Mouse (Mus musculus) hindbrain, postnatal 0 days (tissue): ENCODE data around the gene Emilin3. TPM values are rescaled to one million over a fixed set of nuclear protein-coding genes. Genes with fewer than 3 reads are reported as not detected.
A peak's percentile ranks its signal among the peaks of the same experiment; 100 is the strongest.
"Not testable (repeated sequence)": the region's sequence is repeated elsewhere in the genome, so short reads cannot be mapped to it uniquely, and the experiment has no call there.

Experiments
- ATAC-seq: fragments of 200-750 bp; cut with Nextera tagmentation; 2 replicates; pipeline ENCODE4 v1.8.0; 2017; ENCODE audit warnings: mild to moderate bottlenecking, moderate TSS enrichment, moderate library complexity
- DNase-seq: peaks from one replicate; pipeline ENCODE4 v3.0.0-alpha.2; 2015; ENCODE audit warnings: low spot score
- H3K27ac ChIP-seq: fragments of 300-500 bp; sonication (generic); 2 replicates; pipeline ENCODE4 v1.5.1; 2014; ENCODE audit warnings: mild to moderate bottlenecking
- H3K27me3 ChIP-seq: fragments of 300-500 bp; sonication (generic); 2 replicates; pipeline ENCODE4 v1.6.1; 2014; ENCODE audit warnings: low read length, mixed read lengths; ENCODE audit not compliant: insufficient read depth
- H3K36me3 ChIP-seq: fragments of 300-500 bp; sonication (generic); 2 replicates; pipeline ENCODE4 v1.6.1; 2014; ENCODE audit warnings: low read length, mixed read lengths; ENCODE audit not compliant: insufficient read depth
- H3K4me1 ChIP-seq: fragments of 300-500 bp; sonication (generic); 2 replicates; pipeline ENCODE4 v1.6.1; 2014; ENCODE audit warnings: antibody characterized with exemption, low read length, mixed read lengths; ENCODE audit not compliant: insufficient read depth
- H3K4me2 ChIP-seq: fragments of 300-500 bp; sonication (generic); 2 replicates; pipeline ENCODE4 v1.6.1; 2014; ENCODE audit warnings: low read depth, mild to moderate bottlenecking, low read length, moderate library complexity, mixed read lengths
- H3K4me3 ChIP-seq: fragments of 300-500 bp; sonication (generic); 2 replicates; pipeline ENCODE4 v1.5.1; 2014; ENCODE audit warnings: low read length
- H3K9ac ChIP-seq: fragments of 300-500 bp; sonication (generic); replicated peaks from 2 replicates; pipeline ENCODE4 v1.6.1; 2014; ENCODE audit warnings: mild to moderate bottlenecking, low read length, moderate library complexity, mixed read lengths
- H3K9me3 ChIP-seq: fragments of 300-500 bp; sonication (generic); 2 replicates; pipeline ENCODE4 v1.6.1; 2016; ENCODE audit warnings: low read length, mixed read lengths
- CTCF ChIP-seq: IDR thresholded peaks from 2 replicates; pipeline ENCODE4 v1.5.1; 2016; ENCODE audit warnings: antibody characterized with exemption, control low read depth, low read depth
- WGBS: fragments of 180-500 bp; shearing (Covaris S2); extraction: QIAGEN DNeasy Blood & Tissue Kit; methylation state at CpG from one replicate; pipeline ENCODE4 v1.1.7; 2014; 5-methylcytosine and 5-hydroxymethylcytosine counted together
- polyA plus RNA-seq: library from polyadenylated mRNA; unstranded; fragments of >200 nt; fragmentation: Nextera tagmentation; extraction: Ambion mirVana; gene quantifications from 2 replicates; pipeline ENCODE4 v1.2.1, GENCODE M21; 2015
- total RNA-seq: library from RNA; depleted of rRNA; stranded (reverse); fragments of >200 nt; gene quantifications from 2 replicates; pipeline ENCODE4 v1.2.3, GENCODE M21; 2014; rRNA removed

Gene Emilin3
- total RNA-seq (2.0 and 3.1 TPM in 2 replicates), polyA plus RNA-seq (0.39 and 0.54 TPM in 2 replicates)

GRCm38 (mm10) chr2:160912231-160912671 is at the start of gene Emilin3:
Gene Emilin3, minus strand, starts transcription at chr2:160912328.
- no peaks in the 10 kb centered on the region for H3K36me3 ChIP-seq
- H3K4me3 ChIP-seq, result peak within 1 kb of the TSS; percentile 38

DNA sequence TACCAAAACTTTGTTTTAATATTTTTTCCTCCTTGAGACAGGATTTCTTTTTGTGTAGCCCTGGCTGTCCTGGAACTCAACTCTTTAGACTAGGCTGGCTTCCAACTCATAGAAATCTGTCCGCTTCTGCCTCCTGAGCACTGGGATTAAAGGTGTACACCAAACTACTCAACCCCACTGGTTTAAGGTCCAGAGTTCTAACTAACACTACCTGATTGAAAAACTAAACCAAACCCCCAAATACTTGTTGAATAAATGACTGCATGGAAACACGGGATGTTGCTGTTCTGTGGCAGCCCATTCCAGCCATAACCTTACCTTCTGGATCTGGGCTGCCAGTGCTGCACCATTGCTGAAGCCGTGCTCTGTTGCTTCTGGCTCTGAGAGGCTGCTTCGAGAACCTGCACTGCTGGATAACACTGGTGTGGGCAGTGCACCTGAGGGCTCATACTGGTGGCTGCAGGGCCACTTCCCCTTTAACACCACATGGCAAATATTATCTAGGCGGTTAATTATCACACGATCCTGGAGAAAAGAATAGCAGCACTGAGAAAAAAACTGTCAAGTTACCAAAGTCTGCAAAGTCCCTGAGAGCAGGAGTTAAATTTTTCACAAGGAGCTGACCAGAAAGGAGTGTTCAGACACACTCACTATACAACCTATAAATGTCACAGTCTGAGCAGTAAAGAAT is 49.0 kb upstream of the Emilin3 start:
- H3K27me3 ChIP-seq, result no peaks in the 10 kb centered on the region
- H3K4me2 ChIP-seq, result no peak overlapping the region
- H3K4me1 ChIP-seq, result no peaks in the 10 kb centered on the region
- H3K9me3 ChIP-seq, result no peaks in the 10 kb centered on the region
- ATAC-seq (no peak), DNase-seq (no peak)
- H3K36me3 ChIP-seq, result peaks cover 48% of the 10 kb centered on the region
- WGBS, result 96% methylated on average over 6 of the region's 6 CpGs
- no peak overlapping the region for H3K4me3 ChIP-seq
- no peak overlapping the region for H3K9ac ChIP-seq
- no peak for TF ChIP-seq CTCF
- no peak overlapping the region for H3K27ac ChIP-seq

More at GRCm38 (mm10) chr2:160912231-160912671, at the start of gene Emilin3:
- WGBS, result 2% methylated on average over 44 of the region's 46 CpGs
- peaks cover 26% of the 10 kb centered on the region; the same call in 1 of the 2 replicates for H3K27me3 ChIP-seq
- no peak within 1 kb of the TSS for H3K27ac ChIP-seq
- ATAC-seq, result peak; percentile 27; the same call in 1 of the 2 replicates
- H3K9ac ChIP-seq, result 0 out of 2 replicates have a peak within 1 kb of the TSS, but pooled peaks have one; percentile 17
- no peak for TF ChIP-seq CTCF
- peak; percentile 23 for DNase-seq
- H3K9me3 ChIP-seq, result no peaks in the 10 kb centered on the region
- peaks cover 7% of the 10 kb centered on the region for H3K4me1 ChIP-seq
- H3K4me2 ChIP-seq, result peak within 1 kb of the TSS; percentile 65

DNA sequence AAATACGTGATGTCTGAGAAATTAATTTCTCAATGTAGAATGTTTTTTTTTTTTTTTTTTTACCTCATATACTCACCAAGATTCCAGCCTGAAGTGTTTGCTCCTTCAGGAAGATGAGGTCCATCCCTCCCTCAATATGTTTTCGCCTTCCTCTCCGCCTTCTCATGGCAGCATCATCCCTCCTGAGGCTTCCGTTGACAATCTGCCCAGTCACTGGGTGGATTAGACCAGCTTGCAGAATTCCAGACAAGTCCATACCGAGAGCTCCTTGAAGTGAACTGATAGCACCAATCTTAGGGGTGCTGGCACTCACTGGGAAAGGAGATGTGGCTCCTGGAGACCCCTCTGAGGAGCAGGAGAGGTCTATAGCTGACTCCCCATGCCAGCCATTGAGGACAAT is 47.8 kb upstream of the Emilin3 start:
- WGBS, result 84% methylated on average over 5 of the region's 5 CpGs
- Histone ChIP-seq H3K4me2 (no peak overlapping the region), H3K9me3 (no peaks in the 10 kb centered on the region), H3K27me3 (no peaks in the 10 kb centered on the region), H3K4me3 (no peak overlapping the region), H3K9ac (no peak overlapping the region), H3K4me1 (no peaks in the 10 kb centered on the region), H3K27ac (no peak overlapping the region), H3K36me3 (peaks cover 47% of the 10 kb centered on the region)
- DNase-seq (no peak), ATAC-seq (no peak)
- no peak for TF ChIP-seq CTCF

- H3K4me3 ChIP-seq, result no peak overlapping the region
- TF ChIP-seq CTCF, result peak; percentile 45; the same call in 1 of the 2 replicates
- H3K27ac ChIP-seq, result no peak overlapping the region
- peaks cover 54% of the 10 kb centered on the region for H3K36me3 ChIP-seq
- H3K9me3 ChIP-seq, result no peaks in the 10 kb centered on the region
- H3K27me3 ChIP-seq, result no peaks in the 10 kb centered on the region
- no peaks in the 10 kb centered on the region; the same call in 1 of the 2 replicates for H3K4me1 ChIP-seq
- ATAC-seq (no peak), DNase-seq (peak; percentile 39)
- no peak overlapping the region for H3K9ac ChIP-seq
- 96% methylated on average over 5 of the region's 5 CpGs for WGBS
- H3K4me2 ChIP-seq, result no peak overlapping the region
Measured at GRCm38 (mm10) chr2:160958737-160959136, 46.6 kb upstream of the Emilin3 start.

DNA sequence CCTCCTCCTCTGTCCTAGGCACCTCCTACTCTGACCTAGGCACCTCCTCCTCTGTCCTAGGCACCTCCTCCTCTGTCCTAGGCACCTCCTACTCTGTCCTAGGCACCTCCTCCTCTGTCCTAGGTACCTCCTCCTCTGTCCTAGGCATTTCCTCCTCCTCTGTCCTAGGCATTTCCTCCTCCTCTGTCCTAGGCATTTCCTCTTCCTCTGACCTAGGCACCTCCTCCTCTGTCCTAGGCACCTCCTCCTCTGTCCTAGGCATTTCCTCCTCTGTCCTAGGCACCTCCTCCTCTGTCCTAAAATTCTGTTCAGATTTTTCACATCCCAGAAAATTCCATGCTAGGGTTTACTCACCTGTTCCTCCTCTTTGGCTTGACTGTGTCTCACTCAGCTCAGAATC is 45.7 kb upstream of the Emilin3 start:
- H3K27me3 ChIP-seq, DNase-seq, H3K9ac ChIP-seq, H3K4me1 ChIP-seq, H3K27ac ChIP-seq, H3K4me3 ChIP-seq, H3K4me2 ChIP-seq, H3K9me3 ChIP-seq, ATAC-seq: not testable (repeated sequence)
- peaks cover 52% of the 10 kb centered on the region for H3K36me3 ChIP-seq

DNA sequence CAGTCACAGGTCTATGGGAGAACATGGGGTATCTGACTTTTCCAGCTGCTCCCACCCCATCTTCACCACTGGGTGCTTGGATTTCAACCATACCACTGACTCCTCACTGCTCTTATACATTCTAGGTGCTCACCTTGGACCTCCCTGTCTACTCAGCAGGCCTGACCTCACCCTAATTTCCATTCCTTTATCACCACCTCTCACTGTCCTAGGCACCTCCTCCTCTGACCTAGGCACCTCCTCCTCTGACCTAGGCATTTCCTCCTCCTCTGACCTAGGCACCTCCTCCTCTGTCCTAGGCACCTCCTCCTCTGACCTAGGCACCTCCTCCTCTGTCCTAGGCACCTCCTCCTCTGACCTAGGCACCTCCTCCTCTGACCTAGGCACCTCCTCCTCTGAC is 45.2 kb upstream of the Emilin3 start:
- not testable (repeated sequence) for H3K4me2 ChIP-seq, H3K4me3 ChIP-seq, ATAC-seq, H3K4me1 ChIP-seq, H3K9ac ChIP-seq, H3K27ac ChIP-seq, H3K9me3 ChIP-seq, H3K27me3 ChIP-seq, DNase-seq
- H3K36me3 ChIP-seq, result peaks cover 52% of the 10 kb centered on the region

DNA sequence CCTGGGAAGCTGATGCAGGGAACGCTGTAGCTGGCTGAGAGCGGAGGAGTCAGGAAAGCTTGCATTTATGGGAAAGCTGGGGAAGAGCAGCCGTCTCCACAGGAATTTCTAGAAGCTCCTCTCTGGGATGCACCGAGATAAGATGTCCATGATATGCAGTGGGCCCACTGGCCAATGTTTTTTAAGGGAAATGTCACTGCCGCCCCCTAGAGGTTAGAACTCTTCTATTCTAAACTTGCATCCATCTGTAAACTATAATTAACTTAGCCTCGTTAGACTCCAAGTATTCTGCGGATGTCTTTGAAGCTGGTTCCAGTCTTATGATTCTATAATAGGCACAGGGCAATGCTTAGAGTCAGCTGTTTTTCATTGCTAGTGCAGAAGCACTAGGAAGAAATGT is 43.2 kb upstream of the Emilin3 start:
- peak; percentile 55 for DNase-seq
- peaks cover 40% of the 10 kb centered on the region for H3K36me3 ChIP-seq
- no peak for ATAC-seq
- no peak overlapping the region for H3K4me2 ChIP-seq
- no peaks in the 10 kb centered on the region; the same call in 1 of the 2 replicates for H3K4me1 ChIP-seq
- no peak overlapping the region for H3K4me3 ChIP-seq
- TF ChIP-seq CTCF, result peak; percentile 60
- WGBS, result 62% methylated on average over 7 of the region's 7 CpGs
- H3K27ac ChIP-seq, result no peak overlapping the region
- no peaks in the 10 kb centered on the region for H3K9me3 ChIP-seq
- no peak overlapping the region for H3K9ac ChIP-seq
- no peaks in the 10 kb centered on the region for H3K27me3 ChIP-seq
